Mouse (Mus musculus) hindbrain, embryonic 14.5 days (tissue): ENCODE measurements at regions not wholly inside any gene's neighbourhood (a gene's known extent, or its start where the extent isn't known, plus 50 kb on each side); places are given as distances from the start of the nearest gene placed in this dataset.
A peak's percentile ranks its signal among the peaks of the same experiment; 100 is the strongest.

Experiments
- ATAC-seq: fragments of 200-750 bp; cut with Nextera tagmentation; 2 replicates; pipeline ENCODE4 v1.8.0; 2017; ENCODE audit warnings: moderate number of reproducible peaks, mild to moderate bottlenecking, moderate TSS enrichment, moderate library complexity; ENCODE audit not compliant: low FRiP score
- DNase-seq: peaks from one replicate; pipeline ENCODE4 v3.0.0-alpha.2; 2015; ENCODE audit warnings: low spot score
- H3K27ac ChIP-seq: fragments of 300-500 bp; sonication (generic); 2 replicates; pipeline ENCODE4 v1.5.1; 2014; ENCODE audit warnings: mild to moderate bottlenecking, moderate library complexity
- H3K27me3 ChIP-seq: fragments of 300-500 bp; sonication (generic); 2 replicates; pipeline ENCODE4 v1.6.1; 2014; ENCODE audit warnings: mild to moderate bottlenecking, low read length, mixed read lengths; ENCODE audit not compliant: control insufficient read depth, insufficient read depth
- H3K36me3 ChIP-seq: fragments of 300-500 bp; sonication (generic); replicated peaks from 2 replicates; pipeline ENCODE4 v1.6.1; 2014; ENCODE audit not compliant: control insufficient read depth, insufficient read depth
- H3K4me1 ChIP-seq: fragments of 300-500 bp; sonication (generic); replicated peaks from 2 replicates; pipeline ENCODE4 v1.6.1; 2014; ENCODE audit warnings: antibody characterized with exemption, low read length, mixed read lengths; ENCODE audit not compliant: control insufficient read depth, insufficient read depth
- H3K4me2 ChIP-seq: fragments of 300-500 bp; sonication (generic); replicated peaks from 2 replicates; pipeline ENCODE4 v1.6.1; 2014; ENCODE audit warnings: mild to moderate bottlenecking, moderate library complexity
- H3K4me3 ChIP-seq: fragments of 300-500 bp; sonication (generic); replicated peaks from 2 replicates; pipeline ENCODE4 v1.5.1; 2014; ENCODE audit warnings: mild to moderate bottlenecking, low read length
- H3K9ac ChIP-seq: fragments of 300-500 bp; sonication (generic); 2 replicates; pipeline ENCODE4 v1.6.1; 2014
- H3K9me3 ChIP-seq: fragments of 300-500 bp; sonication (generic); 2 replicates; pipeline ENCODE4 v1.6.1; 2016; ENCODE audit warnings: low read length; ENCODE audit not compliant: control insufficient read depth
- WGBS: fragments of 180-500 bp; shearing (Covaris S2); extraction: QIAGEN DNeasy Blood & Tissue Kit; methylation state at CpG from one replicate; pipeline ENCODE4 v1.1.7; 2014; 5-methylcytosine and 5-hydroxymethylcytosine counted together

- H3K4me1 ChIP-seq, result no peaks in the 10 kb centered on the region
- no peaks in the 10 kb centered on the region for H3K9me3 ChIP-seq
- DNase-seq (no peak), ATAC-seq (no peak)
- H3K4me2 ChIP-seq, result no peak overlapping the region
- no peaks in the 10 kb centered on the region for H3K36me3 ChIP-seq
- WGBS, result 71% methylated on average over 2 of the region's 2 CpGs
- H3K27ac ChIP-seq, result no peak overlapping the region
- no peak overlapping the region for H3K9ac ChIP-seq
- H3K4me3 ChIP-seq, result no peak overlapping the region
- H3K27me3 ChIP-seq, result peaks cover 34% of the 10 kb centered on the region
These were observed 193.5 kb downstream of the Tmsb4x start for GRCm38 (mm10) chrX:167015602-167016001.

GRCm38 (mm10) chrX:167014322-167014721 is 194.8 kb downstream of the Tmsb4x start:
- Histone ChIP-seq H3K36me3 (no peaks in the 10 kb centered on the region), H3K27me3 (peaks cover 34% of the 10 kb centered on the region), H3K9ac (no peak overlapping the region), H3K9me3 (no peaks in the 10 kb centered on the region), H3K4me1 (no peaks in the 10 kb centered on the region), H3K4me3 (no peak overlapping the region), H3K27ac (no peak overlapping the region), H3K4me2 (no peak overlapping the region)
- DNase-seq, result no peak
- ATAC-seq, result no peak
- 67% methylated on average over 2 of the region's 2 CpGs for WGBS

- Histone ChIP-seq H3K9me3 (no peaks in the 10 kb centered on the region), H3K4me1 (no peaks in the 10 kb centered on the region), H3K27ac (no peak overlapping the region), H3K36me3 (no peaks in the 10 kb centered on the region), H3K9ac (no peak overlapping the region), H3K4me3 (no peak overlapping the region), H3K4me2 (no peak overlapping the region), H3K27me3 (peaks cover 34% of the 10 kb centered on the region)
- DNase-seq (no peak), ATAC-seq (no peak)
- 84% methylated on average over 4 of the region's 4 CpGs for WGBS
These were observed 196.2 kb downstream of the Tmsb4x start for GRCm38 (mm10) chrX:167012891-167013290.

GRCm38 (mm10) chrX:167011977-167012542 is 197.1 kb downstream of the Tmsb4x start:
- Histone ChIP-seq H3K4me2 (no peak overlapping the region), H3K36me3 (no peaks in the 10 kb centered on the region), H3K27ac (no peak overlapping the region), H3K4me1 (no peaks in the 10 kb centered on the region), H3K4me3 (no peak overlapping the region), H3K9ac (no peak overlapping the region), H3K27me3 (peaks cover 38% of the 10 kb centered on the region), H3K9me3 (no peaks in the 10 kb centered on the region)
- ATAC-seq (no peak), DNase-seq (no peak)
- 78% methylated on average over 1 of the region's 1 CpGs for WGBS

GRCm38 (mm10) chrX:166995855-166996254 is 213.3 kb downstream of the Tmsb4x start:
- H3K4me3 ChIP-seq, result no peak overlapping the region
- 70% methylated on average over 4 of the region's 4 CpGs for WGBS
- H3K27me3 ChIP-seq, result peaks cover 18% of the 10 kb centered on the region
- ATAC-seq, result no peak; the same call in 1 of the 2 replicates
- no peak overlapping the region for H3K4me2 ChIP-seq
- H3K27ac ChIP-seq, result no peak overlapping the region
- H3K36me3 ChIP-seq, result no peaks in the 10 kb centered on the region
- H3K9me3 ChIP-seq, result no peaks in the 10 kb centered on the region
- no peaks in the 10 kb centered on the region for H3K4me1 ChIP-seq
- DNase-seq, result peak; percentile 24
- H3K9ac ChIP-seq, result no peak overlapping the region

- 89% methylated on average over 6 of the region's 6 CpGs for WGBS
- DNase-seq, result no peak
- no peaks in the 10 kb centered on the region for H3K4me1 ChIP-seq
- H3K4me3 ChIP-seq, result no peak overlapping the region
- H3K36me3 ChIP-seq, result no peaks in the 10 kb centered on the region
- H3K27ac ChIP-seq, result no peak overlapping the region
- peaks cover 9% of the 10 kb centered on the region for H3K27me3 ChIP-seq
- H3K9me3 ChIP-seq, result no peaks in the 10 kb centered on the region
- no peak for ATAC-seq
- H3K9ac ChIP-seq, result no peak overlapping the region
- H3K4me2 ChIP-seq, result no peak overlapping the region
These were observed 228.1 kb downstream of the Tmsb4x start for GRCm38 (mm10) chrX:166981003-166981402.

- Histone ChIP-seq H3K4me2 (no peak overlapping the region), H3K27me3 (peaks cover 9% of the 10 kb centered on the region), H3K36me3 (no peaks in the 10 kb centered on the region), H3K4me3 (no peak overlapping the region), H3K27ac (no peak overlapping the region), H3K9ac (no peak overlapping the region), H3K4me1 (no peaks in the 10 kb centered on the region), H3K9me3 (no peaks in the 10 kb centered on the region)
- whole genome bisulfite sequencing, result 82% methylated on average over 4 of the region's 4 CpGs
- ATAC-seq (no peak), DNase-seq (no peak)
These were observed 228.6 kb downstream of the Tmsb4x start for GRCm38 (mm10) chrX:166980504-166980903.

- DNase-seq (no peak), ATAC-seq (no peak)
- no peak overlapping the region for H3K9ac ChIP-seq
- no peak overlapping the region for H3K4me2 ChIP-seq
- H3K36me3 ChIP-seq, result no peaks in the 10 kb centered on the region
- H3K4me1 ChIP-seq, result no peaks in the 10 kb centered on the region
- no peak overlapping the region for H3K4me3 ChIP-seq
- H3K27me3 ChIP-seq, result peaks cover 8% of the 10 kb centered on the region; the same call in 1 of the 2 replicates
- H3K9me3 ChIP-seq, result no peaks in the 10 kb centered on the region
- H3K27ac ChIP-seq, result no peak overlapping the region
These were observed 232.1 kb downstream of the Tmsb4x start for GRCm38 (mm10) chrX:166977029-166977428.

- no peaks in the 10 kb centered on the region for H3K36me3 ChIP-seq
- no peaks in the 10 kb centered on the region for H3K4me1 ChIP-seq
- peaks cover 15% of the 10 kb centered on the region; the same call in 1 of the 2 replicates for H3K27me3 ChIP-seq
- H3K4me3 ChIP-seq, result no peak overlapping the region
- ATAC-seq (no peak), DNase-seq (peak; percentile 49)
- H3K9me3 ChIP-seq, result no peaks in the 10 kb centered on the region
- 22% methylated on average over 1 of the region's 1 CpGs for WGBS
- H3K4me2 ChIP-seq, result no peak overlapping the region
- H3K27ac ChIP-seq, result 0 out of 2 replicates have a peak overlapping the region, but pooled peaks have one; percentile 47
- no peak overlapping the region for H3K9ac ChIP-seq
These were observed 237.4 kb downstream of the Tmsb4x start for GRCm38 (mm10) chrX:166971721-166972120.
